ENCODE assay signal across 9 mouse cellular contexts in the genomic region with DNA sequence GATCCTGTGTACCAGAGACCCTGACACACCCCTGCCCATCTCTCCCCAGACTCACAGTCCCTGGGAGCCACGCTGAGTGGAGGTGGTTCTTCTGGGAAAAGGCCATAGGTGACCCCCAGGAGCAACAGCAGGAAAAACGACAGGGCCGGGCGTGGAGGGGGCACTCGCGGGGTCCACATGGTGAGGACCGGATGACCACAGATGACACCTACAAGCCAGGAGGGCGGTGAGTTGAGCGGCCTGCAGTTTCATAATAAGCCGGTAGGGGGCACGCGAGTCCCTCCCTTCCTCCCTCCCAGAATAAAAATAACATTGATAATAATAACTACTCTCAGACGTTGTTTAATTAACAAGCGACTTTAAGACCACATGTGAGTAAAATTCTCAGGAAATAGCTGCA. TPM values are rescaled to one million over a fixed set of nuclear protein-coding genes. Genes with fewer than 3 reads are reported as not detected.
DNase-seq lines count a peak whose midpoint lies in the region; ATAC-seq and TF ChIP-seq lines count a peak whose summit lies in the region.
"Had no signal": no experiment of that assay in that cellular context is flagged by ENCODE, and none has a peak within 500 bp of the region (broad histone marks: within the 10 kb centered on the region; RNA-seq: fewer than 3 reads in every experiment).

No protein-coding gene starts in this region.

- WGBS in heart, embryonic 12.5 days, result 3% methylated on average over 14 of the region's 14 CpGs
- WGBS in cerebellum, adult 2 months, result 7% methylated on average over 14 of the region's 14 CpGs
- WGBS in heart, embryonic 13.5 days, result 7% methylated on average over 14 of the region's 14 CpGs
- WGBS in limb, embryonic 10.5 days, result 5% methylated on average over 14 of the region's 14 CpGs
- WGBS in midbrain, embryonic 12.5 days, result 5% methylated on average over 14 of the region's 14 CpGs

- no peak overlapping the region for H3K27ac ChIP-seq in heart, embryonic 12.5 days (ENCODE audit: poor library complexity, severe bottlenecking)
- no peak overlapping the region for H3K27ac ChIP-seq in cerebellum, adult 2 months (ENCODE audit: insufficient read depth, low read length)
- H3K27ac ChIP-seq in heart, embryonic 13.5 days (replicated peaks), result no peak overlapping the region
- H3K27ac ChIP-seq in limb, embryonic 10.5 days, result no peak overlapping the region
- no peak overlapping the region for H3K27ac ChIP-seq in midbrain, embryonic 12.5 days (replicated peaks)
- H3K27ac ChIP-seq: limb, embryonic 13.5 days had no signal

- DNase-seq in heart, adult 11 months, result peak; percentile 97
- DNase-seq in cerebellum, adult 2 months, result peak; percentile 55 to 74
- DNase-seq in limb, embryonic 10.5 days (ENCODE audit: low spot score), result peak; percentile 75
- DNase-seq in testis, postnatal 10 days (ENCODE audit: low spot score), result peak; percentile 85

- peaks cover 7% of the 10 kb centered on the region; the same call in 1 of the 2 replicates for H3K9me3 ChIP-seq in heart, embryonic 12.5 days (replicated peaks)
- H3K9me3 ChIP-seq in heart, embryonic 13.5 days, result peaks cover 4% of the 10 kb centered on the region; the same call in 1 of the 2 replicates
- H3K9me3 ChIP-seq in limb, embryonic 10.5 days (replicated peaks), result no peaks in the 10 kb centered on the region; the same call in 1 of the 2 replicates
- no peaks in the 10 kb centered on the region for H3K9me3 ChIP-seq in midbrain, embryonic 12.5 days
- H3K9me3 ChIP-seq: limb, embryonic 13.5 days had no signal

- H3K4me1 ChIP-seq in heart, embryonic 12.5 days (replicated peaks), result peaks cover 18% of the 10 kb centered on the region
- peaks cover 5% of the 10 kb centered on the region for H3K4me1 ChIP-seq in cerebellum, adult 2 months (ENCODE audit: control insufficient read depth, insufficient read depth, low read length)
- H3K4me1 ChIP-seq in heart, embryonic 13.5 days, result peaks cover 18% of the 10 kb centered on the region
- peaks cover 28% of the 10 kb centered on the region for H3K4me1 ChIP-seq in limb, embryonic 10.5 days
- H3K4me1 ChIP-seq in midbrain, embryonic 12.5 days, result peaks cover 12% of the 10 kb centered on the region

- peaks cover 27% of the 10 kb centered on the region for H3K27me3 ChIP-seq in heart, embryonic 12.5 days (replicated peaks)
- H3K27me3 ChIP-seq in cerebellum, adult 2 months (ENCODE audit: control insufficient read depth, insufficient read depth, low read length), result no peaks in the 10 kb centered on the region
- peaks cover 20% of the 10 kb centered on the region for H3K27me3 ChIP-seq in heart, embryonic 13.5 days (replicated peaks)
- H3K27me3 ChIP-seq in limb, embryonic 10.5 days (ENCODE audit: low read depth, poor library complexity, severe bottlenecking), result peaks cover 27% of the 10 kb centered on the region
- peaks cover 27% of the 10 kb centered on the region for H3K27me3 ChIP-seq in midbrain, embryonic 12.5 days

- ATAC-seq in heart, embryonic 12.5 days (ENCODE audit: insufficient number of reproducible peaks, low FRiP score), result no peak
- ATAC-seq in CD4-positive, CD25-positive, alpha-beta regulatory T cell, adult 4 months, result peak; percentile 53
- ATAC-seq in heart, embryonic 13.5 days (ENCODE audit: extremely low read depth, insufficient number of reproducible peaks, low FRiP score, low TSS enrichment), result no peak
- ATAC-seq in midbrain, embryonic 12.5 days (ENCODE audit: low FRiP score, low read depth), result 0 out of 2 replicates have a peak, but pooled peaks have one; percentile 8

- H3K4me3 ChIP-seq in heart, embryonic 12.5 days, result no peak overlapping the region
- no peak overlapping the region for H3K4me3 ChIP-seq in cerebellum, adult 2 months (replicated peaks; ENCODE audit: insufficient read depth, low read depth, low read length)
- no peak overlapping the region for H3K4me3 ChIP-seq in heart, embryonic 13.5 days
- H3K4me3 ChIP-seq in limb, embryonic 10.5 days, result no peak overlapping the region
- H3K4me3 ChIP-seq in midbrain, embryonic 12.5 days, result no peak overlapping the region
- H3K4me3 ChIP-seq: limb, embryonic 13.5 days had no signal

- no peak overlapping the region for H3K4me2 ChIP-seq in heart, embryonic 12.5 days
- H3K4me2 ChIP-seq in heart, embryonic 13.5 days, result 0 out of 2 replicates have a peak overlapping the region, but pooled peaks have one; percentile 14
- H3K4me2 ChIP-seq in midbrain, embryonic 12.5 days (replicated peaks), result no peak overlapping the region
- H3K4me2 ChIP-seq: limb, embryonic 13.5 days had no signal

- no peak for TF ChIP-seq POLR2A in cerebellum, adult 2 months (IDR thresholded peaks at IDR 0.05; ENCODE audit: borderline replicate concordance, insufficient read depth, low read length)

- no peak overlapping the region for H3K9ac ChIP-seq in heart, embryonic 12.5 days
- no peak overlapping the region for H3K9ac ChIP-seq in heart, embryonic 13.5 days
- no peak overlapping the region for H3K9ac ChIP-seq in midbrain, embryonic 12.5 days (replicated peaks)
- H3K9ac ChIP-seq: limb, embryonic 13.5 days had no signal

- no peaks in the 10 kb centered on the region for H3K36me3 ChIP-seq in heart, embryonic 12.5 days
- H3K36me3 ChIP-seq in heart, embryonic 13.5 days, result no peaks in the 10 kb centered on the region
- H3K36me3 ChIP-seq in limb, embryonic 10.5 days, result no peaks in the 10 kb centered on the region
- peaks cover 30% of the 10 kb centered on the region for H3K36me3 ChIP-seq in midbrain, embryonic 12.5 days
- H3K36me3 ChIP-seq: limb, embryonic 13.5 days had no signal

- peak; percentile 83 for TF ChIP-seq CTCF in cerebellum, adult 2 months (IDR thresholded peaks at IDR 0.05; ENCODE audit: borderline replicate concordance, insufficient read depth, low read depth, low read length)

RNA-seq across cellular contexts. Expression of a gene that starts 7.5 kb away (rescaled TPM):
- 0.44 and 0.57 TPM in 2 replicates for polyA plus RNA-seq in heart, embryonic 12.5 days (2016; fragmentation: Nextera tagmentation; extraction: Ambion mirVana)
- polyA plus RNA-seq in CD4-positive, CD25-positive, alpha-beta regulatory T cell, adult 4 months (2017; shearing (Covaris generic)), result not detected
- 51.8 and 54.3 TPM in 2 replicates for polyA plus RNA-seq in cerebellum, adult 2 months (2012; rRNA removed)
- polyA plus RNA-seq in heart, embryonic 13.5 days (2015; fragmentation: Nextera tagmentation; extraction: Ambion mirVana), result 0.55 and 0.59 TPM in 2 replicates
- polyA plus RNA-seq in limb, embryonic 10.5 days (2016; fragmentation: Nextera tagmentation; extraction: Ambion mirVana), result 0.88 and 1.0 TPM in 2 replicates
- polyA plus RNA-seq in midbrain, embryonic 12.5 days (2016; fragmentation: Nextera tagmentation; extraction: Ambion mirVana), result 6.5 and 7.9 TPM in 2 replicates

RNA-seq across cellular contexts. Expression of a gene that starts 10.9 kb away (rescaled TPM):
- 0.18 TPM in 1 of 2 replicates, not detected in the other for polyA plus RNA-seq in heart, embryonic 12.5 days (2016; fragmentation: Nextera tagmentation; extraction: Ambion mirVana)
- not detected for polyA plus RNA-seq in CD4-positive, CD25-positive, alpha-beta regulatory T cell, adult 4 months (2017; shearing (Covaris generic))
- polyA plus RNA-seq in cerebellum, adult 2 months (2012; rRNA removed), result 0.93 and 1.6 TPM in 2 replicates
- polyA plus RNA-seq in heart, embryonic 13.5 days (2015; fragmentation: Nextera tagmentation; extraction: Ambion mirVana), result 0.27 TPM in 1 of 2 replicates, not detected in the other
- polyA plus RNA-seq in limb, embryonic 10.5 days (2016; fragmentation: Nextera tagmentation; extraction: Ambion mirVana), result 0.23 TPM in 1 of 2 replicates, not detected in the other
- 0.29 TPM in 1 of 2 replicates, not detected in the other for polyA plus RNA-seq in midbrain, embryonic 12.5 days (2016; fragmentation: Nextera tagmentation; extraction: Ambion mirVana)

RNA-seq across cellular contexts. Expression of a gene that starts 15.3 kb away (rescaled TPM):
- polyA plus RNA-seq in heart, embryonic 12.5 days (2016; fragmentation: Nextera tagmentation; extraction: Ambion mirVana), result 0.09 and 0.17 TPM in 2 replicates
- not detected for polyA plus RNA-seq in CD4-positive, CD25-positive, alpha-beta regulatory T cell, adult 4 months (2017; shearing (Covaris generic))
- 0.38 and 0.54 TPM in 2 replicates for polyA plus RNA-seq in cerebellum, adult 2 months (2012; rRNA removed)
- 0.19 and 0.47 TPM in 2 replicates for polyA plus RNA-seq in heart, embryonic 13.5 days (2015; fragmentation: Nextera tagmentation; extraction: Ambion mirVana)
- polyA plus RNA-seq in limb, embryonic 10.5 days (2016; fragmentation: Nextera tagmentation; extraction: Ambion mirVana), result 0.21 and 0.36 TPM in 2 replicates
- 0.14 and 0.34 TPM in 2 replicates for polyA plus RNA-seq in midbrain, embryonic 12.5 days (2016; fragmentation: Nextera tagmentation; extraction: Ambion mirVana)
- polyA plus RNA-seq: limb, embryonic 13.5 days had no signal

RNA-seq across cellular contexts. Expression of a gene that starts 23.1 kb away (rescaled TPM):
- polyA plus RNA-seq in heart, embryonic 12.5 days (2016; fragmentation: Nextera tagmentation; extraction: Ambion mirVana), result 0.05 and 0.12 TPM in 2 replicates
- polyA plus RNA-seq in CD4-positive, CD25-positive, alpha-beta regulatory T cell, adult 4 months (2017; shearing (Covaris generic)), result not detected
- polyA plus RNA-seq in cerebellum, adult 2 months (2012; rRNA removed), result 1.1 and 1.7 TPM in 2 replicates
- 0.05 and 0.07 TPM in 2 replicates for polyA plus RNA-seq in heart, embryonic 13.5 days (2015; fragmentation: Nextera tagmentation; extraction: Ambion mirVana)
- polyA plus RNA-seq in limb, embryonic 10.5 days (2016; fragmentation: Nextera tagmentation; extraction: Ambion mirVana), result 0.08 and 0.10 TPM in 2 replicates
- polyA plus RNA-seq in midbrain, embryonic 12.5 days (2016; fragmentation: Nextera tagmentation; extraction: Ambion mirVana), result 0.09 and 0.10 TPM in 2 replicates

RNA-seq across cellular contexts. Expression of a gene that starts 29.6 kb away (rescaled TPM):
- 4.8 and 5.0 TPM in 2 replicates for polyA plus RNA-seq in heart, embryonic 12.5 days (2016; fragmentation: Nextera tagmentation; extraction: Ambion mirVana)
- polyA plus RNA-seq in CD4-positive, CD25-positive, alpha-beta regulatory T cell, adult 4 months (2017; shearing (Covaris generic)), result 10 to 100 TPM; 30.3 to 43.4 TPM
- 1.7 and 1.9 TPM in 2 replicates for polyA plus RNA-seq in cerebellum, adult 2 months (2012; rRNA removed)
- 6.5 and 6.9 TPM in 2 replicates for polyA plus RNA-seq in heart, embryonic 13.5 days (2015; fragmentation: Nextera tagmentation; extraction: Ambion mirVana)
- 6.1 and 10.6 TPM in 2 replicates for polyA plus RNA-seq in limb, embryonic 10.5 days (2016; fragmentation: Nextera tagmentation; extraction: Ambion mirVana)
- polyA plus RNA-seq in midbrain, embryonic 12.5 days (2016; fragmentation: Nextera tagmentation; extraction: Ambion mirVana), result 8.0 and 8.2 TPM in 2 replicates

Comparison
In these comparisons a context has a peak if more than half of its experiments do, and no peak if none do; other contexts are left out.
1. ATAC-seq: peak in CD4-positive, CD25-positive, alpha-beta regulatory T cell, adult 4 months (single experiment) and midbrain, embryonic 12.5 days (single experiment); none in heart, embryonic 12.5 days (single experiment) and heart, embryonic 13.5 days (single experiment).
2. Peak in every context shown above with its lines, with median percentiles within 50 percentile points of each other: DNase-seq.